Mouse (Mus musculus): ENCODE measurements around the gene Gm9745. TPM values are rescaled to one million over a fixed set of nuclear protein-coding genes. Genes with fewer than 3 reads are reported as not detected.
"Not testable (repeated sequence)": the region's sequence is repeated elsewhere in the genome, so short reads cannot be mapped to it uniquely, and the experiment has no call there.

Gm9745 gene
- polyA plus RNA-seq, 2 experiments: not detected

DNA sequence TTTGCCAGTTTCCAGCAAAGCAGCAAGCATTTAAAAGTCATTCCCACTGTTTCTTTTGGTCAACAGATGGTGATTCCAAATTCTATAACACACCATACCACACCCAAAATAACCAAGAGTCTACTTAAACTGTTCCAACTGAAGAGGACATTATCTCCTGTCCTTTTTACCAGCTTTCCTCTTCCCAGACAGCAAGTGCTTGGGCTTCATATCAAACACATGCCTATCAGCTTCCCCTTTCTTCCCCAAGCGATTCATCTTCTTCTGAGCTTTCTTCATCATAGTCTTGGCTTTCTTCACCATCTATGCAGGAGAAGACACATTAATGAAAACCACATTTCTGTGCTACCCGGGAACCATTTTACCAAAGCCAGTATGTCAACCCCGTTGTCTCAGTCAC is 24.9 kb upstream of the Gm9745 start:
- 51% methylated on average over 3 of the region's 3 CpGs for WGBS (ENCODE audit: insufficient replicate concordance)
- H3K27ac ChIP-seq: no peak overlapping the region
- no peaks in the 10 kb centered on the region for H3K9me3 ChIP-seq (ENCODE audit: control insufficient read depth, low read length)
- peaks cover 61% of the 10 kb centered on the region for H3K36me3 ChIP-seq (replicated peaks; ENCODE audit: control insufficient read depth, insufficient read depth, low read depth)
- ATAC-seq (ENCODE audit: insufficient read depth) (no peak), DNase-seq (ENCODE audit: low read depth in 3 of 3, low spot score in 3 of 3) (no peak)
- no peak overlapping the region for H3K4me2 ChIP-seq (ENCODE audit: low read depth)
- no peak for TF ChIP-seq EP300 (IDR thresholded peaks at IDR 0.05; ENCODE audit: low read depth)
- no peak for TF ChIP-seq CTCF (IDR thresholded peaks at IDR 0.05; ENCODE audit: low read depth)
- H3K4me3 ChIP-seq (ENCODE audit: insufficient read depth in 1 of 2, low read depth in 2 of 2, low read length in 2 of 2): no peak overlapping the region
- no peaks in the 10 kb centered on the region for H3K4me1 ChIP-seq (replicated peaks; ENCODE audit: control insufficient read depth in 2 of 2, insufficient read depth in 2 of 2, low read length in 1 of 2)
- no peak overlapping the region for H3K9ac ChIP-seq (replicated peaks)
- H3K27me3 ChIP-seq (ENCODE audit: control insufficient read depth, insufficient read depth, low read length): no peaks in the 10 kb centered on the region

DNA sequence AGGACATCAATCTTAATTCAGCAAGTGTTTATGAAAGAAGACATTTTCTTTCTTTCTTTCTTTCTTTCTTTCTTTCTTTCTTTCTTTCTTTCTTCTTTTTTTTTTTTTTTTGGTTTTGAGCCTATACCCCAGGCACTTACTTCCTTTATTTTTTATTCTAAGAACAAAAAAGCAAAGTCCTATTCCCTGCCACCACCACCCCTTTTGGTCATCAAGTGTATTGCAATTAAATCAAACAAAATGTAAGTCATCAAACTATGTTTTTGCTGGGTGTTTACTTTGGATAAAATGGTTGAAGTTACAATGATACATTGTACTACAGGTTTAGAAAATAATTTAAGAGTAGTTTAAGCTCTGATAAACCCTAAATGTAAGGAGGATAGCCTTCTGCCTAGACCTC is 24.3 kb upstream of the Gm9745 start:
- Histone ChIP-seq H3K27ac (no peak overlapping the region), H3K4me2 (ENCODE audit: low read depth) (no peak overlapping the region), H3K9ac (replicated peaks) (no peak overlapping the region), H3K4me3 (ENCODE audit: insufficient read depth in 1 of 2, low read depth in 2 of 2, low read length in 2 of 2) (no peak overlapping the region), H3K27me3 (ENCODE audit: control insufficient read depth, insufficient read depth, low read length) (no peaks in the 10 kb centered on the region), H3K9me3 (ENCODE audit: control insufficient read depth, low read length) (no peaks in the 10 kb centered on the region), H3K36me3 (replicated peaks; ENCODE audit: control insufficient read depth, insufficient read depth, low read depth) (peaks cover 57% of the 10 kb centered on the region), H3K4me1 (replicated peaks; ENCODE audit: control insufficient read depth in 2 of 2, insufficient read depth in 2 of 2, low read length in 1 of 2) (no peaks in the 10 kb centered on the region)
- TF ChIP-seq EP300 (IDR thresholded peaks at IDR 0.05; ENCODE audit: low read depth) (no peak), CTCF (IDR thresholded peaks at IDR 0.05; ENCODE audit: low read depth) (0 out of 2 replicates have a peak, but pooled peaks have one; percentile 6)
- ATAC-seq (ENCODE audit: insufficient read depth): no peak
- no peak for DNase-seq (ENCODE audit: low read depth in 3 of 3, low spot score in 3 of 3)

DNA sequence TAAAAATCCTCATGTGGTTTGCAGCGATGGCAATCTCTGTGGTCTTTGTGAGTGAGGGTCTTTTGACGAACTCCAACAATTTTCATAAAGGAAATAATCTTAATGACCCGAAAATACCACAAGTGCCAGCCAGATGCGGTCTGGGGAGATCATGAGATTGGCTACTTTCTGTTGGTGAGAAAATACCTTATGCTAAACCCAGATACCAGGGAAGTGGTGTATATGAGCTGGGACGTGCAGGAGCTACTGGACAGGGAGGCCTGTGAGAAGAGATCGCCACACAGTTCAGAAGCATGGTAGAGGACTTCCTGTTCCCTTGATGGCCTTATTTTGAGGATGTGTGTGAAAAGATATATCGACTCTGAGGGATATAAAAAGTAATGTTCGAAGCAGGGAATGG is 19.7 kb upstream of the Gm9745 start:
- peaks cover 0 to 8% of the 10 kb centered on the region in 2 experiments; a peak in 2 of 4 replicates for H3K4me1 ChIP-seq (replicated peaks; ENCODE audit: control insufficient read depth in 2 of 2, insufficient read depth in 2 of 2, low read length in 1 of 2)
- no peak overlapping the region for H3K9ac ChIP-seq (replicated peaks)
- no peak overlapping the region for H3K4me2 ChIP-seq (ENCODE audit: low read depth)
- no peak overlapping the region for H3K4me3 ChIP-seq (ENCODE audit: insufficient read depth in 1 of 2, low read depth in 2 of 2, low read length in 2 of 2)
- peaks cover 14% of the 10 kb centered on the region for H3K36me3 ChIP-seq (replicated peaks; ENCODE audit: control insufficient read depth, insufficient read depth, low read depth)
- H3K27ac ChIP-seq: no peak overlapping the region
- no peak for TF ChIP-seq CTCF (IDR thresholded peaks at IDR 0.05; ENCODE audit: low read depth)
- no peak for TF ChIP-seq EP300 (IDR thresholded peaks at IDR 0.05; ENCODE audit: low read depth)
- DNase-seq (ENCODE audit: low read depth in 3 of 3, low spot score in 3 of 3) (no peak), ATAC-seq (ENCODE audit: insufficient read depth) (no peak)
- no peaks in the 10 kb centered on the region for H3K27me3 ChIP-seq (ENCODE audit: control insufficient read depth, insufficient read depth, low read length)
- H3K9me3 ChIP-seq (ENCODE audit: control insufficient read depth, low read length): no peaks in the 10 kb centered on the region
- 50% methylated on average over 8 of the region's 8 CpGs for WGBS (ENCODE audit: insufficient replicate concordance)

DNA sequence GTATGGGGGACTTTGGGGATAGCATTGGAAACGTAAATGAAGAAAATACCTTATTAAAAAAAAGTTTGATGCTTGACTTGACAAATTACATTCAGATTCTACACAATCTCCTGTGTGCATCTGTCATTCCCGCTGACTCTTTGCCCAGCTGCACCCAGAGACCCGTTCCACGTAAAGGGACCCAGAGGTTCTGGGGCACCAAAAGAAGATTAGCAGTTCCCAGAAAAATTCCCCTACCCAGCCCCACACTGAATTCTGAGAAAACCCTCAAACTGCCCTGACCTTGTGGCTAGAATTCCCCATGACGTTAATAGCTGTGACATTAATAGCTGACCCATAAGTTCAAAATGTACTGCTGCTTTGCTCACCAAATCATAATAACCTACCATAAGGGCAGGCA is 17.2 kb upstream of the Gm9745 start:
- no peaks in the 10 kb centered on the region for H3K27me3 ChIP-seq (ENCODE audit: control insufficient read depth, insufficient read depth, low read length)
- H3K4me1 ChIP-seq (replicated peaks; ENCODE audit: control insufficient read depth in 2 of 2, insufficient read depth in 2 of 2, low read length in 1 of 2): peaks cover 0 to 9% of the 10 kb centered on the region in 2 experiments; a peak in 2 of 4 replicates
- TF ChIP-seq CTCF (IDR thresholded peaks at IDR 0.05; ENCODE audit: low read depth) (no peak), EP300 (IDR thresholded peaks at IDR 0.05; ENCODE audit: low read depth) (no peak)
- H3K9ac ChIP-seq (replicated peaks): no peak overlapping the region
- H3K4me3 ChIP-seq (ENCODE audit: insufficient read depth in 1 of 2, low read depth in 2 of 2, low read length in 2 of 2): no peak overlapping the region
- H3K9me3 ChIP-seq (ENCODE audit: control insufficient read depth, low read length): no peaks in the 10 kb centered on the region
- no peak overlapping the region for H3K4me2 ChIP-seq (ENCODE audit: low read depth)
- no peak overlapping the region for H3K27ac ChIP-seq
- 21% methylated on average over 5 of the region's 5 CpGs for WGBS (ENCODE audit: insufficient replicate concordance)
- ATAC-seq (ENCODE audit: insufficient read depth): peak; percentile 69; the same call in 1 of the 2 replicates
- peaks cover 3% of the 10 kb centered on the region; the same call in 1 of the 2 replicates for H3K36me3 ChIP-seq (replicated peaks; ENCODE audit: control insufficient read depth, insufficient read depth, low read depth)
- DNase-seq (ENCODE audit: low read depth in 3 of 3, low spot score in 3 of 3): peak; percentile 12 to 56 (median 14)

DNA sequence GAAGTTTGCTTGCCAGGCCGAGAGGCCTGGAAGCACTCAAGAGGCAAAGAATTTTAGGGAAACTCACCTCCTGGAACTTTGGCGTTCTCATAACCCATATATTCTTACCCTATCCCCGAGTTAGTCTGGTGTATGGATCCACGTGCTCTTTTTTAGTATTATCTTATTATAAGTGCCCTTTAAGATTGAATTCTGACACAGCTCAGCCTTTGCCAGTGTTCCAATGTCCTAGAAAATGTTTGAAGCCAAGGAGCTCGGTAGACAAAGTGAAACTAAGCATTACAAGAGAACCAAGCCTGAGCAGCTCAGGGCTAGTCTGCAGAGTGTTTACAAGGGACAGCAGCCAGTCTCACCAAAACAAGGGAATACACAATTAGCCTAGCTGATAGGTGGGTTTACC is 14.2 kb upstream of the Gm9745 start:
- not testable (repeated sequence) for H3K9me3 ChIP-seq (ENCODE audit: control insufficient read depth, low read length); H3K27me3 ChIP-seq (ENCODE audit: control insufficient read depth, insufficient read depth, low read length); DNase-seq (ENCODE audit: low read depth in 3 of 3, low spot score in 3 of 3); ATAC-seq (ENCODE audit: insufficient read depth); H3K9ac ChIP-seq (replicated peaks); H3K36me3 ChIP-seq (replicated peaks; ENCODE audit: control insufficient read depth, insufficient read depth, low read depth); H3K4me3 ChIP-seq (ENCODE audit: insufficient read depth in 1 of 2, low read depth in 2 of 2, low read length in 2 of 2); H3K27ac ChIP-seq; H3K4me2 ChIP-seq (ENCODE audit: low read depth)
- 43% methylated on average over 5 of the region's 5 CpGs for WGBS (ENCODE audit: insufficient replicate concordance)
- H3K4me1 ChIP-seq (replicated peaks; ENCODE audit: control insufficient read depth in 2 of 2, insufficient read depth in 2 of 2, low read length in 1 of 2): peaks cover 0 to 15% of the 10 kb centered on the region in 2 experiments; a peak in 2 of 4 replicates

DNA sequence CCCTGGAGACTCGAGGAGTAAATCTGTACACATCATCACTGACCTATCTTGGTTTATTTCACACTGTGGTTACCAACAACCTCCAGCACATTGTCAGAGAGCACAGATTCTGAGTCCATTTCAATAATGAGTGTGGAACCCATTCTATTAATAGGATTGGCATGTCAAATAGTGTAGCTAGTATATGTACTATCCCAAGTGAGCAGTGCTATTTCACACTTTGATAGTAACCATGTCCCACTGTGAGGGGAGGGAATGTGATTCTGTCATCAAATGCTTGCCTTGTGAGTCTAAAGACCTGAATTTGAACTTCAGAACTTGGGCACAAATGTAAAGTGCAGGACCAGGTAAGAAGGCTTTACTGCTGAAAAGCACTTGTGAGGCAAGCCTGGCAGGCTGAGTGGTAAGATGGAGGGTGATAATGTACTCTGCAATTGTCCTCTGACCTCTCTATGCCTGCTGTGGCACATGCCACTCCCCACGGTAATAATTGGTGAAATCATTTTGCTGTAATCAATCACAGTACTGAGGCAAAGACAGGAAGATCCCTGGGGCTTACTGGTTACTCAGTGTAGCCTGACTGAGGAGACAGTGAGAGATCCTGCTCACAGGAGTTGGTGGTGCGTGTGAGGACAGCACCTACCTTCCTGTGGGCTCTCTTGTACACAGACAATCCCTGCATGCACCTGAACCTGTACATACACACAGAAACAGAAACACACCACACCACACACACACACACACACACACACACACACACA is 13.3 kb upstream of the Gm9745 start:
- DNase-seq (ENCODE audit: low read depth in 3 of 3, low spot score in 3 of 3); H3K27me3 ChIP-seq (ENCODE audit: control insufficient read depth, insufficient read depth, low read length); H3K9ac ChIP-seq (replicated peaks): not testable (repeated sequence)

DNA sequence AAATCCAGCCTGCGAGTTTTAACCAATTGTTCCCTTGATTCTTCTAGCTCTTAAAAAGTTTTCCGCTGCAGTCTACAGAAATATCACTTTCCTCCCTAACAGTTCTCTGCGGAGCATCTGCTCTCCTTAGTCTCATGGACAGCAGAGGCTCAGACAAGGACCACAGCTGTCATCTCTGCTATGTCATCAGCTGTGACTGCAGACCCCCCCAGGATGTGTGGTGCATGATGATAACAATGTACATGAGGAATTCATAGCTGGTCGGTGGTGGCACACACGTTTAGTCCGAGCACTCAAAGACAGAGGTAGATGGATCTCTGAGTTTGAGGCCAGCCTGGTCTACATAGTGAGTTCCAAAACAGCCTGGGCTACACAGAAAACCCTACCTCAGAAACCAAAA is 11.5 kb upstream of the Gm9745 start:
- H3K9ac ChIP-seq (replicated peaks); H3K4me1 ChIP-seq (replicated peaks; ENCODE audit: control insufficient read depth in 2 of 2, insufficient read depth in 2 of 2, low read length in 1 of 2); H3K9me3 ChIP-seq (ENCODE audit: control insufficient read depth, low read length); H3K36me3 ChIP-seq (replicated peaks; ENCODE audit: control insufficient read depth, insufficient read depth, low read depth); H3K27me3 ChIP-seq (ENCODE audit: control insufficient read depth, insufficient read depth, low read length); H3K4me2 ChIP-seq (ENCODE audit: low read depth); H3K4me3 ChIP-seq (ENCODE audit: insufficient read depth in 1 of 2, low read depth in 2 of 2, low read length in 2 of 2); H3K27ac ChIP-seq: not testable (repeated sequence)
- ATAC-seq (ENCODE audit: insufficient read depth) (peak; percentile 86), DNase-seq (ENCODE audit: low read depth in 3 of 3, low spot score in 3 of 3) (peak in 2 of 3 experiments; percentile 10 to 20)
- 13% methylated on average over 5 of the region's 6 CpGs for WGBS (ENCODE audit: insufficient replicate concordance)

More for the DNA sequence above, 13.3 kb upstream of the Gm9745 start:
- not testable (repeated sequence) for ATAC-seq (ENCODE audit: insufficient read depth); H3K4me2 ChIP-seq (ENCODE audit: low read depth); H3K9me3 ChIP-seq (ENCODE audit: control insufficient read depth, low read length); H3K36me3 ChIP-seq (replicated peaks; ENCODE audit: control insufficient read depth, insufficient read depth, low read depth); H3K27ac ChIP-seq; H3K4me3 ChIP-seq (ENCODE audit: insufficient read depth in 1 of 2, low read depth in 2 of 2, low read length in 2 of 2)
- peaks cover 0 to 13% of the 10 kb centered on the region in 2 experiments; a peak in 2 of 4 replicates for H3K4me1 ChIP-seq (replicated peaks; ENCODE audit: control insufficient read depth in 2 of 2, insufficient read depth in 2 of 2, low read length in 1 of 2)
- 48% methylated on average over 3 of the region's 3 CpGs for WGBS (ENCODE audit: insufficient replicate concordance)

Data from liver, embryonic 14.5 days (tissue).